Mouse (Mus musculus) frontal cortex, adult 2 months (tissue): ENCODE results near the gene Ankrd54. TPM values are rescaled to one million over a fixed set of nuclear protein-coding genes. Genes with fewer than 3 reads are reported as not detected.

Source experiments
- DNase-seq, 2 experiments: peaks; one replicate each; pipeline ENCODE4 v3.0.0; 2022; ENCODE audit warnings: low spot score in 1 of 2; ENCODE audit errors: extremely low spot score in 1 of 2
- polyA plus RNA-seq: library from polyadenylated mRNA; depleted of rRNA; stranded (reverse); fragments of >200 nt; gene quantifications from 2 replicates; pipeline ENCODE4 v1.2.3, GENCODE M21; 2012; rRNA removed

Ankrd54 gene
- 31.0 and 32.3 TPM in 2 replicates for polyA plus RNA-seq

DNA sequence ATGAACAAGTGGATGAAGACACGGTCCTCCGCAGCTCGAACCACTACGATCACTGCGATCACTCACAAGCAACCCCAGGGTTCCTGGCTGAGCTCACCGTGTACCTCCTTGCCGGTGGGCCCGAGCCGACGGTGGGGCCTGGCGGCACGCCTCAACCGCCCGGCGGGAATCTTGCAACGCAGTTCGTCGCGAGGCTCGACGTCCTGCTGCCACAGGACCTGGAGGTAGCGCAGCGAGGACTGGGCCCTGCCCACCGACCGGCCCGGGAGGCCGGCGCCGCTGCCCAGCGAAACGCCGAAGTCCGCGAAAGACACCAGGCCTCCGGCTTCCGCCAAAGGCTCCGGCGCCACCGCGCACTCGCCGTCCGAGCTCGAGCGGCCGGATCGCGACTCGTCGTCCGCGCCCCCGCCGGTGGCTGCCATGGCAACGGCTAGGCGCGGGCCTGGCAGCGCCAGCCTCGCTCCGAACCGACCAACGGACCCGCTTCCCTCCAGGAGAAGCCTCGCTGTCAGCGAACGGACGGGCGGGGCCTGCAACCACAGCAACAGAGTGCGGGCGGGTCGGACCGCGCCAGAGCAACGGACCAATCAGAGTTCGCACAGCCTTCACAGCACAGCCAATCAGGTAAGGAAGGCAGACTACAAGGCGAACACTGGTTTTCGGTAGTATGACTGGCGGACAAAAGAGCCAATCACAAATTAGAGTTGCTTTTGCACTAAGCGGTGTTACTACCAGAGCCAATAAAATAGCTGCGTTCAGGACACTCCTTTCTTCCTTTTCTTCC is at the start of gene Ankrd54:
Gene Ankrd54 (minus strand): TSS at position 518 of the 784 bp plus-strand sequence.
- DNase-seq, result peak; percentile 99 to 100

DNA sequence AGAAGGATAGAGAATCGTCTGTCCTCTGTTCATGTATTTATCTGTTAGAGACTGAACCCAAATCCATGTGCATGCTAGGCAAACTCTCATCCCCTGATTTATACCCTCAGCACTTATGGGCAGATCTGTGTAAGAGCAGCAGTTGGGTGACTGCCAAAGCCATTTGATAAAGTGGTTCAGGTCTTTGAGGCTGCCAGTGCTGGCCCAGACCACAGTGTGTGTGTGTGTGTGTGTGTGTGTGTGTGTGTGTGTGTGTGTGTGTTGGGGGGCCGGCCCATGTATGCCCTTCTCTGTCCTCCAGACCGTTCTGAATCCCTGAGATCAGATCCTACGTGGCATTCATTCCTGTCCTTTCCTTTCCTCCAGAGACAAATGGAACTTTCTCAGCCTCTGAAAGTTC is 49.1 kb upstream of the Ankrd54 start:
- DNase-seq, result no peak

DNA sequence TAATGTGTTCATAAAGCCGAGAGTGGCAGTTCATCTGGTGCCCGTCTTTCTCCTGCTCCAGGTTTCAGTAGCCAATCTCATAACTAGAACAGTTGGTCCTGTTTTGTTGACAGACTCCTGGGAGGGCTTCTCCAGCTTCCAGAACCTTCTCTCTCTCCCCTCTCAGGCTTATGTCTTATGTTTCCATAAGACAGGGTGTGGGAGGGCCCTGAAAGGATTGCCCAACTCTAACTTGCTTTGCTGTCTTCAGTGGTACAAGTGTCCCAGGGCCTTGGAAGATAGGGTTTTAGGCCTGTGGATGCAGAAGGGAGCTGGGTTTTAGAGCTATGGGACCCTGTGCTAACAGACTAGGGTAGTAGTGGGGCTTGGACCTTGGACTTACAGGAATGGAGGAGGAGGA is 47.8 kb upstream of the Ankrd54 start:
- no peak for DNase-seq

DNA sequence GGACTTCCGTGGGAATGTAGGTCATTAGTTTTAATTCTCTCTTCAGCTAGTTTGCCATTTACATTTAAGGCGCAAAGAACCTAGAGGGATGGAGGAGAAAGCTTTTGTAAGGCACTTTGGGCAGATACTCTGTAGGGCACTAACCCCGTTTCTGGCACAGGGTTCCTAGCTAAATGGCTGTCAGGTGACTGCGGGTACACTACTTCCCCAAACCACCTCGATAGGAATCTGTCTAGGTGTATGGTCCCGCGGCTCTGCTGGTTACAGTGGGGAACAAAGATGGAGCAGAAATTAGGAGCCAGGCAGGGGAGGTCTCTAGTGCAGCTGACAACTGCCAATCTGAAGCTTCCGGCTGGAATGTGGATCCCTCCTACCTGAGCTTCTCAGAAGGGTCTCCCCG is 47.3 kb upstream of the Ankrd54 start:
- no peak for DNase-seq

DNA sequence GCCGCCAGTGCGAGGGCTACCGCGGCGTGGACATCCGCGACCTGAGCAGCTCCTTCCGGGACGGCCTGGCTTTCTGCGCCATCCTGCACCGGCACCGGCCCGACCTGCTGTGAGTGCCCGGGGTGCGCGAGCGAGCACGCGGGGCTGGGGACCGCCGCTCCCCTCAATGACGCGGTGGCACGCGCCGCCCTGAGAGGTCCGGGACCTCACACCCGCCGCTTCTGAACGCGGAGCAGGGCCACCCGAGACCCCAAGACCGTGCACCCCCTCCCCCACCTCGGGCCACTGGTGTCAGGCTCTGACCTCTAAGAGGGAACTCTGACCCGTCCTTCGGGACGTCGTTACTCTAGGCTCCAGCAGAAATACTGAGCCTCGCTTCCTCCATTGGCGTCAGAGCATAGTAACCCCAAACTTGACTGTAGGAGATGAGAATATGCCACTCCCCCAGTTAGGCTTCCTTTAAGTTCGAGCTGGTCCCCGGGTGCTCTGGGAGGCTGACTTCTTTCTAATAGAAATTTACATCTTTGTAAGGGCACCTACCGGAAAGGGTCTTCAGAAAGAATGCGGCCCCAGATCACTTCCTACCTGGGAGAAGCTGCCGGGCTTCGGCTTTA is 46.7 kb upstream of the Ankrd54 start:
- DNase-seq, result no peak

DNA sequence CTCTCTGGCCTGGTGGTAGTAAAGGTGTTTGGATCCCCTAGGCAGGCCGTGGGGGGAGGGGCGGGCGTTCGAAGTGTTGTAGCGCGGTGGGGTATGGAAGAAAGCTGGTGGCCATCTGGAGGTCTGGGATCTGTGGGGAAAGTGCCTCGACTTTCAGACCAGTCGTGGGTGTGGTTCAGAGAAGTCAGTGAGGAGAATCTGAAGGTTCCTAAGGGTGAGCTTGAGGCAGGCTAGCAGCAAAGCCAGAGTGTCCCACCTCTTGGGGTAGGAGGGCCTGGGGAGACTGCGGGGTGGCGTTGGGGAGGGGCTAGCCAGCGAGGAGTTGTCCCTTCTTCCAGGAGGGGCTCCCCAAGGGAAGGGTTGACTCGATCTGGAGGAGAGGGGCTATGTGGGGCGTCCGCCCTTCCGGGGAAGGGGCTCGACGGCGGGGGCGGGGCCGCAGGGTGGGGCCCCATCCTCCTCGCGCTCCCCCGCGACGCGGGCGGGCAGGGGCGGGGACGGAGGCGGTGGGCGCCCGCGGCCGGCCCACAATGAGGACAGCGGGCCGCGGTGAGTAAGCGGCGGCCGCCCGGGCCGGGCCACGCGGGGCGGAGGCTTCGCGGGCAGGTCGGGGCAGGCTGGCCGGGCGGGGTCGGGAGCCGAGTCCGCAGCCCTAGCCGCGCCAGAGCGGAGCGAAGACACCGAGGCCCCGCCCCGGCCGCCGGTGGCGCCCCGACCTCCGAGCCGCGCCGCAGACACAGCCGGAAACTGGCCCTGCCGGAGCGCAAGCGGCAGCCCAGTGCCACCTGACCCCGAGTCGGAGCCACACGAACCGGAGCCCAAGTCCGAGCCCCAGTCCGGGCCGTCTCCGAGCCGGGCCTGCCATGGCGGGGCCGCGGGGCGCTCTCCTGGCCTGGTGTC is 46.0 kb upstream of the Ankrd54 start, which contains the start of gene Micall1:
Gene Micall1 (plus strand): TSS at position 478 of the 900 bp plus-strand sequence.
- no peak for DNase-seq

DNA sequence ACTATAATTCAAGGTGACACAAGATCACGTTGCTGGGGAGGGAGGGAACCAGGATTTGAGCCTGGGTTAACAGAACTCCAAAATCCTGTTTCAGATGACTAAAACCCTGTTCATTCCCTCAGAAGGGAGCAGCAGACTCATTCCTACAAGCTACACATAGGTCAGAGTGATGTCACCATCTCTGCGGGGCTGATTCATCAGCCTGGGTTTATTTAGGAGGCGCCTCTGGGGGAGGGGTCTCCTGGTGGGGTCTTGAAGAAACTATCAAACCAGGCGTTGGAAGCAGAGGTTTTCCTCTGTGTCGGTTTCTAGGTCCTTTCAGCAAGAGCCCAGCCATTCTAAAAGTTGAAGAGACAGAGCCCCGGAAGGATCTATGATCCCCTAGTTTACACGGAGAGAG is 45.3 kb upstream of the Ankrd54 start:
- no peak for DNase-seq

DNA sequence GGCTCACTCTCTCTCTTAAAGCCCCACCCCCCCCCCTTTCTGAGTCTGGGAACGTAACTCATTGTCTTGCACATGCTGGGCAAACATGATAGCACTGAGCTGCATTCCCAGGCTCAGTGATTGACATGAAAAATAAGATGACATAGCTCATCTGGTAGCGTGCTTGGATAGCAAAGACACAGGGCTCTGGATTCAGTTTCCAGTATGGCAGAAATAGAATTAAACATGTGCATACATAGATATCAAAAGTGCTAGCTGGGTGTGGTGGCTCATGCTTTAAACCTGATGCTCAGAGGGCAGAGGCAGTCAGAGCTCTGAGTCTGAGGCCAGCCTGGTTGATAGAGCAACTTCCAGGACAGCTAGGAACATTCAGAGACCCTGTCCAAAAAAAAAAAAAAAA is 43.1 kb upstream of the Ankrd54 start:
- DNase-seq, result no peak

DNA sequence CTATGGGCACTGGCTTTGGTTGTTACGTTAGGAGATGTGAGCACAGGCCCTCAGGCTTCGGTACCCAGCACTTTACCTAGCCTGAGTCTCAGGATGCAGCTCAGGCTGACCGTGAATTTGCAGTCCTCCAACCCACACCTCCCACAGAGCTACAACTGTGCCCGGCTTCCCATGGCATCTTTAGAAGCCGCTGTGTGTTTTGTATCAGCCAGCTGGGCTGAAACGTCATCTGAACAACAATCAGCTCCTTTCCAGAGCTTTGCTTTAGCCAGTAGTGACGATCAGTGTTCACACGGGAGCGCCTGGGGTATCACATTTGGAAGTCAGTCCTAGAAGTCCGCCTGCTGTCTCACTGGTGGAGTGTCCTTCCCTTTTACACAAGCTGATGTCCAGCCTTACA is 40.6 kb upstream of the Ankrd54 start:
- DNase-seq, result no peak

DNA sequence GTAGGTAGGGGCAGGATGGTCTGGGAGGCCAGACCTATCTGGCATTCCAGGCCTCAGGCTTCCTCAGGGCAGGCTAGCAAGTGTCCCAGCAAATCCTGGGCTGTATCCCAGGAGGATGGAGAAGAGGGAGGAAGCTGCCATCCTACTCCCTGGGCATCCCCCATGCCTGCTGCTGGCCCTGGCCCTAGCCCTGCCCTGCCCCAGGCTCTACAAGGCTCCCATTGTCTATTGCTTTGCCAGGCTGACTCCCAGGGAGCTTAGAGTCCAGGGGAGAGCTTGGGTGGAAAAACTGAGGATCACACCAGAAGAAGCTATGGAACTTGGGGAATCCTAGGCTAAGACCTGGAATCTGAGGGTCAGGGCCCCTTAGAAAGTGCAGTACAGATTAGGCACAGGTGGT is 38.8 kb upstream of the Ankrd54 start:
- no peak for DNase-seq

DNA sequence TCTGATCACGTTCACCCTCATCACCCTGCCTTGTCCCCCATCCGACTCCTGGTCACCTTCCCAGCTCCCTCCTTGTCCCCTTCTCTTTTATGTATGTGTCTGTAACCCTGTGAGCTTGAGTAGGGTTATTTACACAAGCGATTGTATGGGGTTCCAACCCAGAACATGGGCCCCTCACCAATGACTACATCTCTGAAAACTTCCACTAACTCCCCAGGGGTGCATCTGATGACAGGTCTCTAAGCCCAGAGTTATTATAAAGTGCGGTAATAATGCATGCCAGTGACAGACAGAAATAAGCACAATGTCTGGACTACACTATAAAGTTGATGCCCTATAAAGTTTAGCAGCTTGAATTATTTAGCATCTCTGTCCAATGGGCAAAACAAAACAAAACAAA is 37.7 kb upstream of the Ankrd54 start:
- no peak for DNase-seq

DNA sequence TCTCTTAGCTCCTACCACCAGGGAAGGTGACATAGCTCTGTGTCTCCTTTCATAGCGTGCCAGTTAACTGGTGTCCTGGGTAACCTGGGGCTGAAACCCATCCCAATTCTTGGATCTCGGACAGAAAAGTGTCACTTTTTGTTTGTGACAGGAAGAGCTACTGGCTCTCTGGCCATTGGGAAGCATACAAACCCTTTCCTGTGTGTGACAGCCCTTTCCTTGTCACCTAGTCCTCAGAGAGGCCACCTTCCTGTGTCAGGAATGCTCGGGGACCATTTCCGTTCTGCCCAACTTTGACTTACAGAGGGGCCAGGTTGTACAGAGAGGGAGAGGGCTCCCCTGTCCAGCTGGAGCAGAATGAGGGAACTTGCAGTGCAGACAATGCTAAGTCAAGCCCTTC is 36.8 kb upstream of the Ankrd54 start:
- DNase-seq, result no peak

DNA sequence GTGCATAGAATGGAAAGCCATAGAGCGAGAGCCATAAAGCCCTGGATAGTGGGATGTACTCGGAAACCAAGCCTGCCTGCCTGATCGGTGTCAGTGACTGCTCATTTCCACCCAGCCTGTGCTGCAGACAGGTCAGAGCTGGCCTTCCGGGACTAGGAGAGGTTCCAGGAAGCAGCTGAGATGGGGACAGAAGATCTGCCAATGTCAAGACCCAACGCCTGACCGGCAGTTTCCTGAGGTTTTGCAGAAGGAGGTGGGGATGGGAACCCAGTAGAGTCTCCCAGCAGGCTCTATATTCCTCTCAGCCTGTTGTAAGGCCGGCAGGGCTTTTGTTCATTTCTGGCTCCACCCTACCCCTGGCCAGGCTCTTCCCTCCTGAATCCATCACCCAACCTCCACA is 36.2 kb upstream of the Ankrd54 start:
- no peak for DNase-seq

DNA sequence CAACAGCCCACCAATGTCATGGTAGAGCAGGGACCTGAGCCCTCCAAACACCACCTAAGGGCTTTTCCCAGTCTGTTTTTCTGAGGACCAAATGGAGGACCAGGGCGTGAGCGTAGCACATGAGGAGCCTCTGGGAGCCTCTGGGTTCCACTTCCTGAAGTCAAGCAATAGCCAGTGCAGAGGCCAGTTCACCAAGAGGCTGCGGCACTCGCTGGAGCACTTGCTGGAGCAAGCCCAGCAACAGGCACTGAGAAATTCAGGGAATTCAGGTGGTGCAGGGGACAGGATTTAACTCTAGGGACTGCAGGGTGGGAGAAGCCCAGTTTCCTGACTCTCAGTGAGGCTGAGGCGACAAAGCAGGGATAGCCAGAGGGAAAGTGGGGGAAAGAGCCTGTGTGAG is 35.5 kb upstream of the Ankrd54 start:
- DNase-seq, result no peak

DNA sequence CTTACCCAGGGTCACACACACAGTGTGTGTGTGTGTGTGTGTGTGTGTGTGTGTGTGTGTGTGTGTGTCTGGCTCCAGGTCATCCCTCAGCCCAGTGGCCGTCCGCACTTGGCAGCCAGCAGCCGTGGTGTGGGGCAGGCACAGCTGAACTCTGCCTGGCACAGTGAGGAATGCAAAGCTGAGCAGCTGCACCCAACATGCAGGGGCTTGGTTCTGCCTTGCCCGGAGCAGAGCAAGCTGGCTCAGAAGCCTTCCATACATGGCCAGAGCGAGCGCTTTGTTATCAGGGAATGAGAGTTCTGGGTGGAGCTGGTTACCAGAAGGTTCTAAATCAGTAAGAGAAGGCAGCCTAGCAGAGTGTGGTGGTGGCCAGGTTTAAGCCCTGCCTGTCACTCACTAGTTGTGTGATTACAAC is 34.9 kb upstream of the Ankrd54 start:
- DNase-seq, result peak; percentile 25 to 28

DNA sequence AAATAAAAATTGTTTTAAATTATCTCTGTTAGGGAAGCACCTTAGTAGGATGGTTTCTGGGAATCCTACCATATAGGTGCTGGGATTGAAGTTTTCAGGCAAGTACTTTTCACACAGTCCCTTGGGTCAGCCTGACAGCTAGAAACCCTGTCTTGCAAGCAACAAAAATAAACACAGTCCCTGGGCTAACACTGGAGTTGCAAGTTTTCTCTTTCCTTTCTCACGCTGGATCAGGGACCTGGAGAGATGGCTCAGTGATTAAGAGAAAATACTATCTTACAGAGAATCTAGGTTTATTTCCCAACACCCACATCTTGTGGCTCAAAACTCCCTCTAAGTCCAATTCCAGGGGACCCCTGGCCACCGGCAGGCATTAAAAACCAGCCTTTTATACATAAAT is 34.4 kb upstream of the Ankrd54 start:
- DNase-seq, result no peak

DNA sequence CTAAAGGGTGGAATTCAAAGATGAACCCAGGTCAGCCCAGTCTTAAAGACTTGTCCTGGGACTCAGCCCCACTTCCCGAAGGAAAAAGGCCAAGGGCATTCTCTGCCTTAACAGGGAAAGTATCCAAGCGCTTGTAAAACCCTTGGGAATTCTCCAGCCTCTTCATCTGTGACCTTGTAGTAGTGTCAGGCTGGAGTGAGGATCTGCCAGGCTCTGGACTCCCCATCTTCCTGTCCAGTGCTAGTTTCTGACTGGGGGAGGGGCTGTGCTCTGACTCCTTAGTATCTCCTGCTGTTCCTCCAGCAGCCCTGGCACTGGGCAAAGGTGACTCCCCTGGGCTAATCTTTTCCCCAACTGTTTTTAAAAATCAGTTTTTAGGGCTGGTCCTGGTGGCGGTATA is 33.9 kb upstream of the Ankrd54 start:
- no peak for DNase-seq

DNA sequence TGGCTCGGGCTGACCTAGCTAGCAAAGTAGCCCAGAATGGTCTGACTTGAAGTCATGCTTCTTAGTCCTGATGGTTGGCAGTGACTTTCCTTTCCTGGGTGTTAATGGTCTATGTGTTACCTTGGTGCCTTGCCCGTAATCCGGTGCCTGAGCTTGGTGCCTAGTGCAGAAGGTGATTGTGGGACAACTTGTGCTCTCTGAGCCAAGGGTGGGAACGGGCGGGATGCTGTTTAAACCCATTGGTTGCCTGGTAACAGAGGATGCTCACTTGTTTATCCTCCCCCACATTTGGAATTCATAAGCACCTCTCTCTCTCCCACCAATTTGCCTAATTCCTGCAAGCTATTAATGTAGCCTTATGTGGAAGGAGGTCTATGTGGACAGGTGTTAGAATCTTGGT is 32.8 kb upstream of the Ankrd54 start:
- no peak for DNase-seq

DNA sequence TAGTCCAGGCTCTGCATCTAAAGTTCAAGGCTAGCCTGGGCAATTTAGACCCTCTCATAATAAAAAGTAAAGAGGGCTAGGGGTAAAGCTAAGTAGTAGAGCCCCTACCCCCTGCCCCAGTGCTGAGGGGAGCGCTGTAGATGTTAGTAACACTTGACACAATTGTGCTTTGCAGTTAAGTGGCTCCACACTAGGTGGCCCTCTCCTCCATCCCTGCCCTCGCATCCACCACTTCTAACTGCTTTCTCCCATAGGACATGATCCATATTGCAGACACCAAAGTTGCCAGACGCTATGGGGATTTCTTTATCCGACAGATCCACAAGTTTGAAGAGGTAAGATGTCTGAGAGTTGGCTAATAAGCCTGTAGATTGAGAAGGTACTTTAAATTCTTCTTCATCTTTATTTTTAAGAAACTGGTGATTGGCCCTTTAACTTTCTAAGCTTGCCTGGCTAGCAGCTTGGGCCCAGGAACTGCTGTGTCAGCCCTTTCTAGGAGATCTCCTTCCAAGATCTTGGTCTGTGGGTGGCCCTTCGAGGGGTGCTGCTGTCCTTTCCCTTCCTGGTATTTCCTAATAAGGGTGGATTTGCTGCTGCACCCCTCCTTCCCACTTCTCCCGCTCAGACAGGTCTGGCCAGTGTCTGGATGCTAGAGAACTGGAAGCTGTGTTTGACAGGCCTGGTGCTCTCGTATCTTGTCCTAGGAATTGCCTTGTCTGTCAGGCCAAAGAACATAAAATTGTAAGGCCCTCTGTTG is 30.6 kb upstream of the Ankrd54 start:
- DNase-seq, result peak in 1 of 2 experiments; percentile 54

DNA sequence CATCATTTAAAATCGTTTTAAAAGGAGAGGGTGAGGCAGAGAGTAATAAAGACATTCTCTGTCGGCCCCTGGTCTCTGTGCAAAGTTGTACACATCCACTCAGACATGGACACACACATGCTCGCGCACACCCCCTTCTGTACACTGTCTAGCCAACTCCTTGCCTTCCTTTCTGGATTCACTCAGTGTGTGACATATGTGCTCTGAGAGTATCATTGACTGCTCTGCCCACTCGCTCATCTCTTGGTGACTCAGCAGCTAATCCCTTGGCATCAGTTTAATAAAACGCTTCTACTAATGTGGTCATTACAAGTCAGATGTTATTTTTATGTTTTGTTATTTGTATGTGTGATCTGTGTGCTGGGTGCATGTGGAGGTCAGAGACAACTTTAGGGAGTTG is 29.6 kb upstream of the Ankrd54 start:
- no peak for DNase-seq

DNA sequence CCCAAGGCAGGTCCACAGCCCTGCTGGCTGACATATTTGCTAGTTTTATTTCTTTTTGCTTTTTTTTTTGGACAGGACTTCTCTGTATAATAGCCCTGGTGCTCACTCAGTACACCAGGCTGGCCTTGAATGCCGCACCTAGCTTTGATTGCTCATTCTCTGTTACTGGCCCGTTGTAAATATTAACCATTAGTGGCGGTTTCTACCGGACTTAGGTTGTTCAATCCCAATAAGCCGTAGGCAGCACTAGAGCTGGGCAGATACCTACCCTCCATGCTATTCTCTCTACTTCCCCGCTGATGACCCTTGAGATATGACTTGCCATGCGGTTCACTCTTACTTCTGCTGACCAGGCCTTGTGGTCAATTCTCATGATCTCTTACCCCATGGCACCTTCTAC is 16.9 kb upstream of the Ankrd54 start:
- DNase-seq, result no peak
